Mouse (Mus musculus) embryo, embryonic 11 days (tissue): ENCODE measurements at regions not wholly inside any gene's neighbourhood (a gene's known extent, or its start where the extent isn't known, plus 50 kb on each side); places are given as distances from the start of the nearest gene placed in this dataset.

ENCODE experiments used
- DNase-seq: peaks from one replicate; pipeline ENCODE4 v3.0.0-alpha.2; 2015

GRCm38 (mm10) chr14:24081911-24082558, 67.7 kb upstream of the Kcnma1 start:
- peak; percentile 79 for DNase-seq

DNA sequence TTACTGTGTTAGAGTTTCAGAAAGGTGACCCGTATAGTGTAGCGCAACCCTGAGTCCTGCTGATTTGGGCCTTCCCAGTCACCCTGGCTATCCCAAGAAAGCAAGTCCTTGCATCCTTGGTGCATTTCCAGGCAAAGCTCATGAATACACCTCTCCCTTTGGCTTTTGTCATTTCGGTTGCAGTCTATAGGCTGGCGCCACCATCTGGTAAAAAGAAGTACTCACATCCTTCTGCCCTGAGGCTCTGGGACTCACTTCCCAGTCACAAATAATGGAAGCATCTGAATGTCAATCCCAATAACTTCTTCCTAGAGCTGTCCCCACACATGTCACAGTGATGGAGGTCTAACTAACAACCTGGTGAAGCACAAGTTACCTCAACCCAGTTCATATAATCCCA, 54.4 kb upstream of the Kcnma1 start:
- DNase-seq = peak; percentile 49

DNA sequence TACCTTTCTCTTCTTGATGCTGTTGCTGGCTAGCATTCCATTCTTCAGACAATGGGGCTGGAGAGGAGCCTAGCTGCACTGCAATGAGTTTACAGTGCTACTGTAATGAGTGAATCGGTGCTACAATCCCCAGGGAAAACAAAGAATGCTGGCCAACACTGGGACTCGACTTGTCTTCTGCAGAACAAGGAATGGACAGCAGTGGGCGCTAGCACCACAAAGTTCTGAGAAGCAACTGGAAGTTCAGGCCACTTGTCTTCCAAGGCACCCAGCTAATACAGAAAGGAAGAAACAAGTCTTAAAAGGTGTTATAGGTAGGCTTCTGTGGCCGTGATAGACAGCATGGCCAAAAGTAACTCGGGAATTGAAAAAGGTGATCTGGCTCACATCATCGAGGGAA, 53.4 kb upstream of the Kcnma1 start:
- peak; percentile 70 for DNase-seq

- no peak for DNase-seq
These were observed 51.0 kb upstream of the Kcnma1 start for GRCm38 (mm10) chr14:24065231-24065767.
